Mouse (Mus musculus) spleen, adult 10 weeks (tissue): ENCODE results near the gene Tra2a. TPM values are rescaled to one million over a fixed set of nuclear protein-coding genes. Genes with fewer than 3 reads are reported as not detected.

Experiments
- polyA plus RNA-seq: library from polyadenylated mRNA; stranded (reverse); fragments of 350-450 nt; fragmentation: Illumina TruSeq; extraction: RNeasy Lipid Tissue Mini Kit (QIAGEN cat#74804); gene quantifications from one replicate; pipeline ENCODE4 v1.2.3, GENCODE M21; 2015; ENCODE audit warnings: low replicate concordance; ENCODE audit not compliant: insufficient read depth

The Tra2a gene
- polyA plus RNA-seq: 241 TPM

GRCm38 (mm10) chr6:49263847-49264243 is at the start of gene Tra2a:
Gene Tra2a (minus strand): TSS chr6:49264033.

GRCm38 (mm10) chr6:49214928-49215747 is 48.7 kb downstream of the Tra2a start, which contains the start of gene Igf2bp3:
Gene Igf2bp3 (minus strand): TSS chr6:49214957.

Other genes starting within 250 kb of the Tra2a start
- gene Gpnmb, start 227.5 kb downstream of the Tra2a start, polyA plus RNA-seq: 1.3 TPM
- gene Malsu1, start 190.2 kb downstream of the Tra2a start, polyA plus RNA-seq: 25.9 TPM
- 0.97 TPM for gene Igf2bp3, start 49.1 kb downstream of the Tra2a start, polyA plus RNA-seq
- 5.5 TPM for gene Ccdc126, start 55.2 kb upstream of the Tra2a start, polyA plus RNA-seq
- gene Fam221a, start 103.7 kb upstream of the Tra2a start, polyA plus RNA-seq: 3.4 TPM
- gene Stk31, start 131.6 kb upstream of the Tra2a start, polyA plus RNA-seq: not detected